Comparison of ENCODE assay signal across 10 mouse cellular contexts in genomic region chr13:59041013-59041764, GRCm38 (mm10).
DNase-seq lines count a peak whose midpoint lies in the region; ATAC-seq and TF ChIP-seq lines count a peak whose summit lies in the region.
"Had no signal": no experiment of that assay in that cellular context is flagged by ENCODE, and none has a peak within 500 bp of the region (broad histone marks: within the 10 kb centered on the region; RNA-seq: fewer than 3 reads in every experiment).

No protein-coding gene starts in this region.

- no peak for TF ChIP-seq CTCF in brain, embryonic 14.5 days (IDR thresholded peaks at IDR 0.05; ENCODE audit: borderline replicate concordance, extremely low read depth, insufficient read depth, insufficient read length)

- peak overlapping the region; percentile 89 for H3K27ac ChIP-seq in forebrain, embryonic 12.5 days

- no peak overlapping the region for H3K9ac ChIP-seq in forebrain, embryonic 12.5 days
- H3K9ac ChIP-seq: liver, postnatal 0 days had no signal

- peak; percentile 99 for ATAC-seq in forebrain, embryonic 12.5 days (ENCODE audit: low FRiP score)
- ATAC-seq: liver, postnatal 0 days had no signal

- WGBS in forebrain, embryonic 12.5 days = 31% methylated on average over 9 of the region's 9 CpGs

- H3K27me3 ChIP-seq in forebrain, embryonic 12.5 days = no peaks in the 10 kb centered on the region

- no peak for TF ChIP-seq POLR2A in brain, embryonic 14.5 days (IDR thresholded peaks at IDR 0.05; ENCODE audit: borderline replicate concordance, extremely low read depth, insufficient read depth, insufficient read length, poor library complexity, severe bottlenecking)

- no peak overlapping the region for H3K4me3 ChIP-seq in forebrain, embryonic 12.5 days (replicated peaks)

- no peaks in the 10 kb centered on the region for H3K9me3 ChIP-seq in forebrain, embryonic 12.5 days

- H3K4me2 ChIP-seq in forebrain, embryonic 12.5 days = peak overlapping the region; percentile 38
- H3K4me2 ChIP-seq: heart, embryonic 11.5 days had no signal

- H3K36me3 ChIP-seq in forebrain, embryonic 12.5 days (replicated peaks) = no peaks in the 10 kb centered on the region

- H3K4me1 ChIP-seq in forebrain, embryonic 12.5 days = peaks cover 30% of the 10 kb centered on the region

- DNase-seq in brain, embryonic 14.5 days (ENCODE audit: low read depth) = peak; percentile 99
- DNase-seq in layer of hippocampus, adult 9-11 months = peak; percentile 83
- DNase-seq in neural tube, embryonic 10.5 days (ENCODE audit: extremely low spot score, low spot score) = peak; percentile 69
- no peak for DNase-seq in adipocyte (ENCODE audit: low spot score)
- no peak for DNase-seq in gastrocnemius, postnatal 10 days
- no peak for DNase-seq in spleen, adult 18-20 months
- DNase-seq in natural killer cell, adult 2 months (ENCODE audit: low spot score in 2 of 2) = no peak
- DNase-seq: liver, postnatal 0 days had no signal

Comparison
In these comparisons a context has a peak if more than half of its experiments do, and no peak if none do; other contexts are left out.
1. DNase-seq: peak in brain, embryonic 14.5 days (single experiment), layer of hippocampus, adult 9-11 months (single experiment) and neural tube, embryonic 10.5 days (single experiment); none in adipocyte (single experiment), gastrocnemius, postnatal 10 days (single experiment), spleen, adult 18-20 months (0 of 2) and natural killer cell, adult 2 months (0 of 2).